Mouse (Mus musculus) hindbrain, embryonic 10.5 days (tissue): ENCODE measurements at regions not wholly inside any gene's neighbourhood (a gene's known extent, or its start where the extent isn't known, plus 50 kb on each side); places are given as distances from the start of the nearest gene placed in this dataset.

ENCODE experiments used
- DNase-seq: peaks from one replicate; pipeline ENCODE4 v3.0.0-alpha.2; 2017; ENCODE audit warnings: low spot score
- H3K27ac ChIP-seq: fragments of 300-500 bp; sonication (generic); 2 replicates; pipeline ENCODE4 v1.5.1; 2016; ENCODE audit warnings: mild to moderate bottlenecking, moderate library complexity
- H3K27me3 ChIP-seq: fragments of 300-500 bp; sonication (generic); 2 replicates; pipeline ENCODE4 v1.6.1; 2016; ENCODE audit warnings: mild to moderate bottlenecking; ENCODE audit not compliant: poor library complexity, insufficient read depth, severe bottlenecking
- H3K36me3 ChIP-seq: fragments of 300-500 bp; sonication (generic); 2 replicates; pipeline ENCODE4 v1.6.1; 2016; ENCODE audit warnings: mild to moderate bottlenecking, moderate library complexity
- H3K4me1 ChIP-seq: fragments of 300-500 bp; sonication (generic); replicated peaks from 2 replicates; pipeline ENCODE4 v1.6.1; 2016; ENCODE audit warnings: mild to moderate bottlenecking
- H3K4me3 ChIP-seq: fragments of 300-500 bp; sonication (generic); 2 replicates; pipeline ENCODE4 v1.5.1; 2016; ENCODE audit warnings: mild to moderate bottlenecking, moderate library complexity
- H3K9me3 ChIP-seq: fragments of 300-500 bp; sonication (generic); 2 replicates; pipeline ENCODE4 v1.6.1; 2016; ENCODE audit warnings: mild to moderate bottlenecking, moderate library complexity
- WGBS: fragments of 180-500 bp; shearing (Covaris S2); methylation state at CpG from one replicate; pipeline ENCODE4 v1.1.7; 2016; 5-methylcytosine and 5-hydroxymethylcytosine counted together

- no peaks in the 10 kb centered on the region for H3K9me3 ChIP-seq
- DNase-seq = no peak
- H3K4me3 ChIP-seq = no peak overlapping the region
- no peaks in the 10 kb centered on the region for H3K36me3 ChIP-seq
- no peaks in the 10 kb centered on the region for H3K27me3 ChIP-seq
- WGBS = 50% methylated on average over 3 of the region's 3 CpGs
- peaks cover 37% of the 10 kb centered on the region for H3K4me1 ChIP-seq
- peak overlapping the region; percentile 81; the same call in 1 of the 2 replicates for H3K27ac ChIP-seq
Observed at GRCm38 (mm10) chr14:114855746-114856145, 236.3 kb upstream of the Gpc5 start.

GRCm38 (mm10) chr14:114856243-114857031 lies 235.6 kb upstream of the Gpc5 start:
- no peaks in the 10 kb centered on the region for H3K9me3 ChIP-seq
- H3K27ac ChIP-seq = peak overlapping the region; percentile 85
- H3K4me1 ChIP-seq = peaks cover 37% of the 10 kb centered on the region
- no peaks in the 10 kb centered on the region for H3K36me3 ChIP-seq
- WGBS = 25% methylated on average over 18 of the region's 18 CpGs
- H3K4me3 ChIP-seq = no peak overlapping the region
- peak; percentile 49 for DNase-seq
- H3K27me3 ChIP-seq = no peaks in the 10 kb centered on the region

GRCm38 (mm10) chr14:114857171-114857570 lies 234.8 kb upstream of the Gpc5 start:
- 2% methylated on average over 4 of the region's 4 CpGs for WGBS
- H3K4me1 ChIP-seq = peaks cover 37% of the 10 kb centered on the region
- DNase-seq = peak; percentile 71
- peak overlapping the region; percentile 85 for H3K27ac ChIP-seq
- no peaks in the 10 kb centered on the region for H3K27me3 ChIP-seq
- H3K9me3 ChIP-seq = no peaks in the 10 kb centered on the region
- peak overlapping the region; percentile 13; the same call in 1 of the 2 replicates for H3K4me3 ChIP-seq
- no peaks in the 10 kb centered on the region for H3K36me3 ChIP-seq

- WGBS = 4% methylated on average over 7 of the region's 7 CpGs
- peak overlapping the region; percentile 85 for H3K27ac ChIP-seq
Observed at GRCm38 (mm10) chr14:114857689-114858088, 234.3 kb upstream of the Gpc5 start.

GRCm38 (mm10) chr14:114863585-114863984 lies 228.4 kb upstream of the Gpc5 start:
- no peak overlapping the region for H3K27ac ChIP-seq
- no peaks in the 10 kb centered on the region for H3K4me1 ChIP-seq
- H3K27me3 ChIP-seq = no peaks in the 10 kb centered on the region
- no peak overlapping the region for H3K4me3 ChIP-seq
- H3K36me3 ChIP-seq = no peaks in the 10 kb centered on the region
- 85% methylated on average over 4 of the region's 4 CpGs for WGBS
- H3K9me3 ChIP-seq = no peaks in the 10 kb centered on the region
- DNase-seq = no peak

More at GRCm38 (mm10) chr14:114857689-114858088, 234.3 kb upstream of the Gpc5 start:
- Histone ChIP-seq H3K4me3 (peak overlapping the region; percentile 13; the same call in 1 of the 2 replicates), H3K4me1 (peaks cover 37% of the 10 kb centered on the region), H3K9me3 (no peaks in the 10 kb centered on the region), H3K36me3 (no peaks in the 10 kb centered on the region), H3K27me3 (no peaks in the 10 kb centered on the region)
- peak; percentile 50 for DNase-seq

- DNase-seq = no peak
- Histone ChIP-seq H3K27ac (no peak overlapping the region), H3K4me3 (no peak overlapping the region), H3K36me3 (no peaks in the 10 kb centered on the region), H3K4me1 (peaks cover under 1% of the 10 kb centered on the region; the same call in 1 of the 2 replicates), H3K9me3 (no peaks in the 10 kb centered on the region), H3K27me3 (no peaks in the 10 kb centered on the region)
- WGBS = 94% methylated on average over 5 of the region's 5 CpGs
Observed at GRCm38 (mm10) chr14:114864102-114864501, 227.9 kb upstream of the Gpc5 start.

- Histone ChIP-seq H3K36me3 (no peaks in the 10 kb centered on the region), H3K27me3 (no peaks in the 10 kb centered on the region), H3K9me3 (no peaks in the 10 kb centered on the region), H3K27ac (peak overlapping the region; percentile 40; the same call in 1 of the 2 replicates), H3K4me1 (peaks cover 4% of the 10 kb centered on the region; the same call in 1 of the 2 replicates), H3K4me3 (no peak overlapping the region)
- WGBS = 59% methylated on average over 5 of the region's 5 CpGs
- no peak for DNase-seq
Observed at GRCm38 (mm10) chr14:114869233-114869632, 222.8 kb upstream of the Gpc5 start.

- Histone ChIP-seq H3K27ac (peak overlapping the region; percentile 81), H3K9me3 (no peaks in the 10 kb centered on the region), H3K36me3 (no peaks in the 10 kb centered on the region), H3K27me3 (no peaks in the 10 kb centered on the region), H3K4me1 (peaks cover 32% of the 10 kb centered on the region), H3K4me3 (no peak overlapping the region)
- DNase-seq = peak; percentile 18
- WGBS = 46% methylated on average over 3 of the region's 3 CpGs
Observed at GRCm38 (mm10) chr14:114875101-114875500, 216.9 kb upstream of the Gpc5 start.

- Histone ChIP-seq H3K4me1 (peaks cover 35% of the 10 kb centered on the region), H3K27ac (peak overlapping the region; percentile 81), H3K36me3 (no peaks in the 10 kb centered on the region), H3K4me3 (no peak overlapping the region), H3K9me3 (no peaks in the 10 kb centered on the region), H3K27me3 (no peaks in the 10 kb centered on the region)
- WGBS = 48% methylated on average over 9 of the region's 9 CpGs
- peak; percentile 39 for DNase-seq
Observed at GRCm38 (mm10) chr14:114876427-114876826, 215.6 kb upstream of the Gpc5 start.

GRCm38 (mm10) chr14:114877477-114877876 lies 214.5 kb upstream of the Gpc5 start:
- DNase-seq = peak; percentile 53
- Histone ChIP-seq H3K27me3 (no peaks in the 10 kb centered on the region), H3K4me3 (no peak overlapping the region), H3K4me1 (peaks cover 35% of the 10 kb centered on the region), H3K36me3 (no peaks in the 10 kb centered on the region), H3K9me3 (no peaks in the 10 kb centered on the region), H3K27ac (peak overlapping the region; percentile 81)
- WGBS = 41% methylated on average over 5 of the region's 5 CpGs

- Histone ChIP-seq H3K27ac (peak overlapping the region; percentile 53; the same call in 1 of the 2 replicates), H3K27me3 (no peaks in the 10 kb centered on the region), H3K4me3 (no peak overlapping the region), H3K4me1 (peaks cover 29% of the 10 kb centered on the region), H3K9me3 (no peaks in the 10 kb centered on the region), H3K36me3 (no peaks in the 10 kb centered on the region)
- 82% methylated on average over 4 of the region's 4 CpGs for WGBS
- no peak for DNase-seq
Observed at GRCm38 (mm10) chr14:114880291-114880690, 211.7 kb upstream of the Gpc5 start.

- Histone ChIP-seq H3K27me3 (no peaks in the 10 kb centered on the region), H3K27ac (no peak overlapping the region), H3K9me3 (no peaks in the 10 kb centered on the region), H3K36me3 (no peaks in the 10 kb centered on the region), H3K4me1 (no peaks in the 10 kb centered on the region), H3K4me3 (no peak overlapping the region)
- WGBS = 84% methylated on average over 2 of the region's 2 CpGs
- DNase-seq = no peak
Observed at GRCm38 (mm10) chr14:114904109-114904508, 187.9 kb upstream of the Gpc5 start.

GRCm38 (mm10) chr14:114912271-114912670 lies 179.7 kb upstream of the Gpc5 start:
- H3K9me3 ChIP-seq = no peaks in the 10 kb centered on the region
- H3K4me3 ChIP-seq = no peak overlapping the region
- DNase-seq = no peak
- H3K27ac ChIP-seq = no peak overlapping the region
- 79% methylated on average over 7 of the region's 7 CpGs for WGBS
- 0 out of 2 replicates have a peak, but pooled peaks cover 3% of the 10 kb centered on the region for H3K4me1 ChIP-seq
- no peaks in the 10 kb centered on the region for H3K27me3 ChIP-seq
- no peaks in the 10 kb centered on the region for H3K36me3 ChIP-seq
